Mouse (Mus musculus) splenic B cell, adult 2 months (primary cell): ENCODE data around the gene Cfp.

Experiments
- DNase-seq: peaks from one replicate; pipeline ENCODE4 v3.0.0-alpha.2; 2011; ENCODE audit warnings: low read depth, low spot score
- H3K27me3 ChIP-seq: 2 replicates; pipeline ENCODE4 v1.6.1; 2012; ENCODE audit warnings: mild to moderate bottlenecking, low read length, moderate library complexity, mixed read lengths; ENCODE audit not compliant: control insufficient read depth, poor library complexity, insufficient read depth, severe bottlenecking
- H3K36me3 ChIP-seq: 2 replicates; pipeline ENCODE4 v1.6.1; 2012; ENCODE audit warnings: mild to moderate bottlenecking, low read length, moderate library complexity, mixed read lengths; ENCODE audit not compliant: control insufficient read depth, poor library complexity, insufficient read depth, severe bottlenecking

The Cfp gene

DNA sequence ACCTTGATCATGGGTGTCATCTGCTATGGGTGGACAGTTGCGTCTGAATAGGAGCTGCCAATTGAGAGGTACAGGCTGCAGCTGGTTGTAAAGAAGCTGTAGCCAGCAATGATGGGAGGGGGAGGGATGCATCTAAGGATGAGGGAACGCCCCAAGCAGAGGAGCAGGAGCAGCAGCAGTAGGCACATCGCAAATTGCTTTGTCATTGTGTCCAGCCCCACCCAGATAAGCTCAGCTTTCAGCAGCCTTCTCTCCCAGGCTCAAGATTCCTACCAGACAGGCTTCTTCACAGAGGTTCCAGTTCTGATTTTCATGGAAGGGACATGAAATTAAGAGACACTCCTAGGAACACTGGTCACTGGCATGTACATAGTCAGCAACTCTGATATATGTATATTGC lies 21.3 kb downstream of the Cfp start:
- H3K36me3 ChIP-seq, result no peaks in the 10 kb centered on the region
- H3K27me3 ChIP-seq, result no peaks in the 10 kb centered on the region
- no peak for DNase-seq
